Mouse (Mus musculus) MEL (cell line): ENCODE measurements around the gene Clec16a. TPM values are rescaled to one million over a fixed set of nuclear protein-coding genes. Genes with fewer than 3 reads are reported as not detected.

Source experiments
- DNase-seq: peaks from one replicate; pipeline ENCODE4 v3.0.0; 2011; ENCODE audit warnings: low read depth, low spot score
- H3K27ac ChIP-seq: 2 replicates; pipeline ENCODE4 v1.5.1; 2012; ENCODE audit warnings: low read depth, mild to moderate bottlenecking, control low read depth, low read length, moderate library complexity; ENCODE audit not compliant: control insufficient read depth
- H3K27me3 ChIP-seq, 2 experiments: fragments of 150-350 bp in 1 of 2; sonication (generic) in 1 of 2; 2 replicates each; pipeline ENCODE4 v1.6.1; 2012; ENCODE audit warnings: low read length in 2 of 2, mild to moderate bottlenecking in 2 of 2, improper control_type of control experiment in 1 of 2, moderate library complexity in 1 of 2; ENCODE audit not compliant: insufficient read depth in 2 of 2, control insufficient read depth in 1 of 2
- H3K36me3 ChIP-seq, 2 experiments: 2 replicates each; pipeline ENCODE4 v1.6.1; 2012 to 2014; ENCODE audit warnings: low read length in 2 of 2, improper control_type of control experiment in 1 of 2, inconsistent platforms in 1 of 2, mild to moderate bottlenecking in 1 of 2; ENCODE audit not compliant: insufficient read depth in 2 of 2, control insufficient read depth in 1 of 2
- H3K4me1 ChIP-seq, 2 experiments: fragments of 150-350 bp in 1 of 2; sonication (generic) in 1 of 2; 2 replicates each; pipeline ENCODE4 v1.6.1; 2012; ENCODE audit warnings: low read length in 2 of 2, improper control_type of control experiment in 1 of 2, mild to moderate bottlenecking in 1 of 2; ENCODE audit not compliant: insufficient read depth in 2 of 2, control insufficient read depth in 1 of 2
- H3K4me3 ChIP-seq, 2 experiments: fragments of 150-350 bp in 1 of 2; sonication (generic) in 1 of 2; 2 replicates each; pipeline ENCODE4 v1.5.1; 2012; ENCODE audit warnings: low read depth in 2 of 2, low read length in 2 of 2, mild to moderate bottlenecking in 2 of 2, moderate library complexity in 2 of 2, control low read depth in 1 of 2, improper control_type of control experiment in 1 of 2; ENCODE audit not compliant: control insufficient read depth in 1 of 2, insufficient read depth in 1 of 2
- H3K79me2 ChIP-seq: 2 replicates; pipeline ENCODE4 v1.6.1; 2012; ENCODE audit warnings: mild to moderate bottlenecking, low read length, moderate library complexity; ENCODE audit not compliant: control insufficient read depth, poor library complexity, insufficient read depth
- H3K9ac ChIP-seq: 2 replicates; pipeline ENCODE4 v1.6.1; 2012; ENCODE audit warnings: low read depth, mild to moderate bottlenecking, control low read depth, low read length, moderate library complexity; ENCODE audit not compliant: control insufficient read depth, poor library complexity, severe bottlenecking
- H3K9me3 ChIP-seq: fragments of 150-350 bp; sonication (generic); replicated peaks from 2 replicates; pipeline ENCODE4 v1.6.1; 2012; ENCODE audit warnings: mild to moderate bottlenecking, low read length, improper control_type of control experiment, moderate library complexity; ENCODE audit not compliant: insufficient read depth
- E2F4 ChIP-seq: IDR thresholded peaks from 2 replicates; pipeline ENCODE4 v1.6.1; 2011; ENCODE audit warnings: low read depth, low read length, improper control_type of control experiment, borderline replicate concordance
- EP300 ChIP-seq, 2 experiments: IDR thresholded peaks; 2 replicates each; pipeline ENCODE4 v1.6.1; 2011; ENCODE audit warnings: improper control_type of control experiment in 2 of 2, low read length in 2 of 2, low read depth in 1 of 2, mild to moderate bottlenecking in 1 of 2
- HCFC1 ChIP-seq: IDR thresholded peaks from 2 replicates; pipeline ENCODE4 v1.6.1; 2012; ENCODE audit warnings: low read depth, mild to moderate bottlenecking, inconsistent platforms, low read length, improper control_type of control experiment, moderate library complexity
- JUND ChIP-seq: IDR thresholded peaks from 2 replicates; pipeline ENCODE4 v1.6.1; 2011; ENCODE audit warnings: low read depth, mild to moderate bottlenecking, improper control_type of control experiment, low read length
- MAFK ChIP-seq: IDR thresholded peaks from 2 replicates; pipeline ENCODE4 v1.6.1; 2011; ENCODE audit warnings: low read depth, mild to moderate bottlenecking, low read length, improper control_type of control experiment, borderline replicate concordance
- MAZ ChIP-seq: IDR thresholded peaks from 2 replicates; pipeline ENCODE4 v1.6.1; 2012; ENCODE audit warnings: low read depth, mild to moderate bottlenecking, inconsistent platforms, low read length, improper control_type of control experiment
- MEF2A ChIP-seq: IDR thresholded peaks from 2 replicates; pipeline ENCODE4 v1.6.1; 2014; ENCODE audit warnings: low read depth, mild to moderate bottlenecking, inconsistent platforms, low read length, improper control_type of control experiment; ENCODE audit not compliant: poor library complexity, insufficient replicate concordance, severe bottlenecking; ENCODE audit errors: extremely low read depth
- MYC ChIP-seq: IDR thresholded peaks from 2 replicates; pipeline ENCODE4 v1.6.1; 2011; ENCODE audit warnings: low read depth, mild to moderate bottlenecking, low read length, improper control_type of control experiment, moderate library complexity
- NRF1 ChIP-seq: IDR thresholded peaks from 2 replicates; pipeline ENCODE4 v1.6.1; 2014; ENCODE audit warnings: low read depth, mild to moderate bottlenecking, inconsistent platforms, low read length, improper control_type of control experiment, moderate library complexity; ENCODE audit not compliant: poor library complexity, insufficient read depth, severe bottlenecking
- POLR2A ChIP-seq, 2 experiments: IDR thresholded peaks; 2 replicates each; pipeline ENCODE4 v1.6.1; 2011 to 2012; ENCODE audit warnings: low read length in 2 of 2, mild to moderate bottlenecking in 2 of 2, control low read depth in 1 of 2, improper control_type of control experiment in 1 of 2, low read depth in 1 of 2, moderate library complexity in 1 of 2; ENCODE audit not compliant: control insufficient read depth in 1 of 2, insufficient read depth in 1 of 2, poor library complexity in 1 of 2
- RAD21 ChIP-seq: IDR thresholded peaks from 2 replicates; pipeline ENCODE4 v1.6.1; 2011; ENCODE audit warnings: mild to moderate bottlenecking, low read depth, low read length, improper control_type of control experiment
- TAL1 ChIP-seq: IDR thresholded peaks from 2 replicates; pipeline ENCODE4 v1.6.1; 2012; ENCODE audit warnings: mild to moderate bottlenecking, inconsistent platforms, low read length, moderate library complexity, mixed read lengths
- USF1 ChIP-seq: IDR thresholded peaks from 2 replicates; pipeline ENCODE4 v1.6.1; 2014; ENCODE audit warnings: low read depth, mild to moderate bottlenecking, inconsistent platforms, low read length, improper control_type of control experiment, moderate library complexity
- USF2 ChIP-seq, 2 experiments: IDR thresholded peaks; 2 replicates each; pipeline ENCODE4 v1.6.1; 2011 to 2012; ENCODE audit warnings: improper control_type of control experiment in 2 of 2, low read length in 2 of 2, borderline replicate concordance in 1 of 2, inconsistent platforms in 1 of 2, low read depth in 1 of 2, mild to moderate bottlenecking in 1 of 2; ENCODE audit not compliant: insufficient read depth in 1 of 2
- ZKSCAN1 ChIP-seq: IDR thresholded peaks from 2 replicates; pipeline ENCODE4 v1.6.1; 2012; ENCODE audit warnings: low read depth, mild to moderate bottlenecking, inconsistent platforms, low read length, improper control_type of control experiment, moderate library complexity
- ZMIZ1 ChIP-seq: IDR thresholded peaks from 2 replicates; pipeline ENCODE4 v1.6.1; 2012; ENCODE audit warnings: low read depth, mild to moderate bottlenecking, inconsistent platforms, low read length, improper control_type of control experiment, moderate library complexity
- polyA plus RNA-seq, 2 experiments: library from polyadenylated mRNA; stranded (reverse) in 1 of 2; unstranded in 1 of 2; fragments of >175 nt in 1 of 2; fragments of >200 nt in 1 of 2; gene quantifications; 2 replicates each; pipeline versions ENCODE4 v1.2.1 to v1.2.4; 2012; ENCODE audit warnings: low replicate concordance in 2 of 2, low read depth in 1 of 2; ENCODE audit not compliant: insufficient read length in 2 of 2, insufficient read depth in 1 of 2, missing spikeins in 1 of 2
- total RNA-seq: library from RNA; depleted of rRNA; stranded (reverse); fragments of 300-350 nt; gene quantifications from 2 replicates; pipeline ENCODE4 v1.2.3, GENCODE M21; 2012

Clec16a gene
- total and polyA plus RNA-seq, 3 experiments: 10.4 to 49.3 (median 22.1) TPM

DNA sequence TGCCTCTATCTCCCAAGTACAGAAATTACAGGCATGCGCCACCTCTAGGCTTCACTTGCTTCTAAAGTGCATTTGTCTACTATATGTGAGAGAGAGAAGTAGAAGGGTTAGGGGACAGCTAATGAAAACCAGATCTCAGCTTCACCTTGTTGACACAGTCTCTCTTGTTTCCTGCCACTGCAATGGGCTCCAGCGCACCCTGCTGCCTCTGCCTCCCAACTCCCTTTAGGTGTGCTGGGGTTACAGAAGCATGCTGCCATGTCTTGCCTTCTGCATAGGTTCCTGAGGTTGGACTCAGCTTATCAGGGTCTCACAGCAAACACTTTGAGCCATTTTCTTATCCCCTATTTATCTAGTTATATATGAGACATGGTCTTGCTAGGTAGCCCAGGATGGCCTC is 129.8 kb downstream of the Clec16a start:
- no peaks in the 10 kb centered on the region for H3K9me3 ChIP-seq
- no peak overlapping the region for H3K4me3 ChIP-seq
- no peaks in the 10 kb centered on the region for H3K79me2 ChIP-seq
- no peak overlapping the region for H3K27ac ChIP-seq
- no peak for DNase-seq
- H3K36me3 ChIP-seq: peaks cover 0 to 26% of the 10 kb centered on the region in 2 experiments; a peak in 2 of 4 replicates
- H3K9ac ChIP-seq: no peak overlapping the region
- TF ChIP-seq MAZ (no peak), ZMIZ1 (no peak), POLR2A (IDR thresholded peaks at IDR 0.05; ENCODE audit: control insufficient read depth in 1 of 2, insufficient read depth in 1 of 2, low read depth in 1 of 2, low read length in 2 of 2, poor library complexity in 1 of 2) (no peak), MEF2A (no peak), RAD21 (no peak), JUND (no peak), NRF1 (no peak), EP300 (IDR thresholded peaks at IDR 0.05; ENCODE audit: low read depth in 1 of 2, low read length in 2 of 2) (no peak), MYC (no peak), TAL1 (no peak), HCFC1 (no peak), E2F4 (no peak), ZKSCAN1 (no peak)
- H3K4me1 ChIP-seq: peaks cover 7 to 19% of the 10 kb centered on the region in 2 experiments
- H3K27me3 ChIP-seq: no peaks in the 10 kb centered on the region

- Histone ChIP-seq H3K9ac (no peak overlapping the region), H3K4me1 (peaks cover 7 to 19% of the 10 kb centered on the region in 2 experiments), H3K79me2 (no peaks in the 10 kb centered on the region), H3K36me3 (peaks cover 0 to 26% of the 10 kb centered on the region in 2 experiments; a peak in 2 of 4 replicates), H3K4me3 (no peak overlapping the region), H3K27me3 (no peaks in the 10 kb centered on the region), H3K27ac (no peak overlapping the region), H3K9me3 (no peaks in the 10 kb centered on the region)
- DNase-seq: no peak
- TF ChIP-seq USF2 (IDR thresholded peaks at IDR 0.05; ENCODE audit: borderline replicate concordance in 1 of 2, insufficient read depth in 1 of 2, low read depth in 1 of 2, low read length in 2 of 2) (0 out of 4 replicates have a peak, but pooled peaks of 1 of the 2 experiments have one; percentile 20), USF1 (peak; percentile 71; the same call in 1 of the 2 replicates), MAFK (no peak)
Measured at GRCm38 (mm10) chr16:10675612-10676011, 130.5 kb downstream of the Clec16a start.
